Mouse (Mus musculus) liver, embryonic 11.5 days (tissue): Measurements from ENCODE around the gene Notum. TPM values are rescaled to one million over a fixed set of nuclear protein-coding genes. Genes with fewer than 3 reads are reported as not detected.

Source experiments
- ATAC-seq: fragments of 200-750 bp; cut with Nextera tagmentation; replicated peaks from 2 replicates; pipeline ENCODE4 v1.8.0; 2017; ENCODE audit warnings: moderate number of reproducible peaks, mild to moderate bottlenecking, moderate TSS enrichment, moderate library complexity; ENCODE audit not compliant: low FRiP score
- DNase-seq: peaks from one replicate; pipeline ENCODE4 v3.0.0-alpha.2; 2017; ENCODE audit warnings: low spot score
- H3K27ac ChIP-seq: fragments of 300-500 bp; sonication (generic); 2 replicates; pipeline ENCODE4 v1.5.1; 2014; ENCODE audit warnings: mild to moderate bottlenecking, low read depth, low read length, control low read depth
- H3K27me3 ChIP-seq: fragments of 300-500 bp; sonication (generic); replicated peaks from 2 replicates; pipeline ENCODE4 v1.6.1; 2014; ENCODE audit warnings: low read length, mixed read lengths; ENCODE audit not compliant: control insufficient read depth, insufficient read depth
- H3K36me3 ChIP-seq: fragments of 300-500 bp; sonication (generic); 2 replicates; pipeline ENCODE4 v1.6.1; 2014; ENCODE audit warnings: mild to moderate bottlenecking, low read length, moderate library complexity, mixed read lengths; ENCODE audit not compliant: control insufficient read depth, insufficient read depth
- H3K4me1 ChIP-seq: fragments of 300-500 bp; sonication (generic); replicated peaks from 2 replicates; pipeline ENCODE4 v1.6.1; 2014; ENCODE audit warnings: low read length, mixed read lengths; ENCODE audit not compliant: control insufficient read depth, insufficient read depth
- H3K4me2 ChIP-seq: fragments of 300-500 bp; sonication (generic); 2 replicates; pipeline ENCODE4 v1.6.1; 2014; ENCODE audit warnings: mild to moderate bottlenecking, control low read depth, moderate library complexity
- H3K4me3 ChIP-seq: fragments of 300-500 bp; sonication (generic); 2 replicates; pipeline ENCODE4 v1.5.1; 2014; ENCODE audit warnings: low read depth, low read length, control low read depth
- H3K9ac ChIP-seq: fragments of 300-500 bp; sonication (generic); 2 replicates; pipeline ENCODE4 v1.6.1; 2014; ENCODE audit warnings: low read depth, low read length, control low read depth
- H3K9me3 ChIP-seq: fragments of 300-500 bp; sonication (generic); 2 replicates; pipeline ENCODE4 v1.6.1; 2016; ENCODE audit warnings: low read length, inconsistent platforms, mixed read lengths; ENCODE audit not compliant: control insufficient read depth
- WGBS: fragments of 180-500 bp; shearing (Covaris S2); extraction: QIAGEN DNeasy Blood & Tissue Kit; methylation state at CpG from one replicate; pipeline ENCODE4 v1.1.7; 2014; 5-methylcytosine and 5-hydroxymethylcytosine counted together
- polyA plus RNA-seq: library from polyadenylated mRNA; unstranded; fragments of >200 nt; fragmentation: Nextera tagmentation; extraction: Ambion mirVana; gene quantifications from 2 replicates; pipeline ENCODE4 v1.2.1, GENCODE M21; 2014

The Notum gene
- polyA plus RNA-seq, 1 experiment from 2014 or later = 0.51 TPM

- Histone ChIP-seq H3K4me3 (0 out of 2 replicates have a peak overlapping the region, but pooled peaks have one; percentile 4), H3K36me3 (peaks cover 53% of the 10 kb centered on the region)
- 91% methylated on average over 11 of the region's 11 CpGs for WGBS
Measured at GRCm38 (mm10) chr11:120615606-120616203, 45.3 kb downstream of the Notum start.

GRCm38 (mm10) chr11:120615167-120615566 is 45.8 kb downstream of the Notum start:
- H3K4me2 ChIP-seq = no peak overlapping the region
- H3K9me3 ChIP-seq = no peaks in the 10 kb centered on the region
- peaks cover 51% of the 10 kb centered on the region for H3K36me3 ChIP-seq
- WGBS = 89% methylated on average over 6 of the region's 6 CpGs
- H3K27ac ChIP-seq = no peak overlapping the region
- no peak for ATAC-seq
- peaks cover 23% of the 10 kb centered on the region for H3K4me1 ChIP-seq
- H3K27me3 ChIP-seq = no peaks in the 10 kb centered on the region
- no peak overlapping the region for H3K9ac ChIP-seq
- DNase-seq = no peak
- H3K4me3 ChIP-seq = no peak overlapping the region

More at GRCm38 (mm10) chr11:120615606-120616203, 45.3 kb downstream of the Notum start:
- ATAC-seq (no peak), DNase-seq (no peak)
- Histone ChIP-seq H3K27ac (no peak overlapping the region), H3K9me3 (no peaks in the 10 kb centered on the region), H3K4me2 (peak overlapping the region; percentile 88), H3K9ac (no peak overlapping the region; the same call in 1 of the 2 replicates), H3K27me3 (no peaks in the 10 kb centered on the region), H3K4me1 (peaks cover 23% of the 10 kb centered on the region)

- DNase-seq (no peak), ATAC-seq (no peak)
- Histone ChIP-seq H3K9me3 (no peaks in the 10 kb centered on the region), H3K36me3 (peaks cover 44% of the 10 kb centered on the region), H3K4me2 (no peak overlapping the region), H3K4me1 (peaks cover 31% of the 10 kb centered on the region), H3K27me3 (no peaks in the 10 kb centered on the region), H3K4me3 (no peak overlapping the region), H3K9ac (no peak overlapping the region), H3K27ac (no peak overlapping the region)
- 86% methylated on average over 8 of the region's 8 CpGs for WGBS
Measured at GRCm38 (mm10) chr11:120613976-120614375, 47.0 kb downstream of the Notum start.

GRCm38 (mm10) chr11:120613481-120613972 is 47.4 kb downstream of the Notum start:
- DNase-seq (no peak), ATAC-seq (no peak)
- no peak overlapping the region for H3K4me2 ChIP-seq
- H3K4me3 ChIP-seq = no peak overlapping the region
- peaks cover 33% of the 10 kb centered on the region for H3K4me1 ChIP-seq
- H3K9ac ChIP-seq = no peak overlapping the region
- no peak overlapping the region for H3K27ac ChIP-seq
- H3K36me3 ChIP-seq = peaks cover 39% of the 10 kb centered on the region
- 83% methylated on average over 10 of the region's 10 CpGs for WGBS
- H3K27me3 ChIP-seq = peaks cover 2% of the 10 kb centered on the region; the same call in 1 of the 2 replicates
- no peaks in the 10 kb centered on the region for H3K9me3 ChIP-seq

- H3K4me3 ChIP-seq = no peak overlapping the region
- WGBS = 38% methylated on average over 6 of the region's 6 CpGs
Measured at GRCm38 (mm10) chr11:120612763-120613162, 48.2 kb downstream of the Notum start.

GRCm38 (mm10) chr11:120610477-120611046 is 50.4 kb downstream of the Notum start:
- no peak overlapping the region for H3K4me2 ChIP-seq
- H3K27me3 ChIP-seq = peaks cover 4% of the 10 kb centered on the region; the same call in 1 of the 2 replicates
- H3K4me1 ChIP-seq = peaks cover 18% of the 10 kb centered on the region
- no peak overlapping the region for H3K27ac ChIP-seq
- ATAC-seq (no peak), DNase-seq (no peak)
- H3K4me3 ChIP-seq = no peak overlapping the region
- H3K9ac ChIP-seq = no peak overlapping the region
- no peaks in the 10 kb centered on the region for H3K9me3 ChIP-seq
- peaks cover 36% of the 10 kb centered on the region for H3K36me3 ChIP-seq
- WGBS = 87% methylated on average over 9 of the region's 9 CpGs

More at GRCm38 (mm10) chr11:120612763-120613162, 48.2 kb downstream of the Notum start:
- ATAC-seq (no peak), DNase-seq (peak; percentile 69)
- no peak overlapping the region for H3K9ac ChIP-seq
- H3K27ac ChIP-seq = no peak overlapping the region
- H3K9me3 ChIP-seq = no peaks in the 10 kb centered on the region
- peaks cover 35% of the 10 kb centered on the region for H3K36me3 ChIP-seq
- peaks cover 4% of the 10 kb centered on the region; the same call in 1 of the 2 replicates for H3K27me3 ChIP-seq
- no peak overlapping the region; the same call in 1 of the 2 replicates for H3K4me2 ChIP-seq
- peaks cover 33% of the 10 kb centered on the region for H3K4me1 ChIP-seq

GRCm38 (mm10) chr11:120609250-120609649 is 51.7 kb downstream of the Notum start:
- H3K4me3 ChIP-seq = 0 out of 2 replicates have a peak overlapping the region, but pooled peaks have one; percentile 40
- peak overlapping the region; percentile 66 for H3K4me2 ChIP-seq
- H3K4me1 ChIP-seq = peaks cover 18% of the 10 kb centered on the region
- H3K9ac ChIP-seq = peak overlapping the region; percentile 42; the same call in 1 of the 2 replicates
- DNase-seq = no peak
- 32% methylated on average over 8 of the region's 8 CpGs for WGBS
- peaks cover 4% of the 10 kb centered on the region; the same call in 1 of the 2 replicates for H3K27me3 ChIP-seq
- no peaks in the 10 kb centered on the region for H3K9me3 ChIP-seq
- ATAC-seq = peak; percentile 76
- H3K36me3 ChIP-seq = peaks cover 30% of the 10 kb centered on the region
- H3K27ac ChIP-seq = peak overlapping the region; percentile 36; the same call in 1 of the 2 replicates

- ATAC-seq (no peak), DNase-seq (no peak)
- H3K27me3 ChIP-seq = peaks cover 4% of the 10 kb centered on the region; the same call in 1 of the 2 replicates
- H3K4me1 ChIP-seq = peaks cover 25% of the 10 kb centered on the region
- 15% methylated on average over 45 of the region's 45 CpGs for WGBS
- H3K9ac ChIP-seq = peak within 1 kb of the TSS; percentile 57
- H3K4me2 ChIP-seq = peak within 1 kb of the TSS; percentile 66
- no peaks in the 10 kb centered on the region for H3K9me3 ChIP-seq
- peaks cover 33% of the 10 kb centered on the region for H3K36me3 ChIP-seq
- peak within 1 kb of the TSS; percentile 40 for H3K4me3 ChIP-seq
- peak within 1 kb of the TSS; percentile 36; the same call in 1 of the 2 replicates for H3K27ac ChIP-seq
Measured at GRCm38 (mm10) chr11:120608241-120609034, 52.5 kb downstream of the Notum start, which contains the start of gene Npb. Gene Npb, plus strand, starts transcription at chr11:120608477.
